Mouse (Mus musculus): ENCODE measurements at regions not wholly inside any gene's neighbourhood (a gene's known extent, or its start where the extent isn't known, plus 50 kb on each side); places are given as distances from the start of the nearest gene placed in this dataset.

DNA sequence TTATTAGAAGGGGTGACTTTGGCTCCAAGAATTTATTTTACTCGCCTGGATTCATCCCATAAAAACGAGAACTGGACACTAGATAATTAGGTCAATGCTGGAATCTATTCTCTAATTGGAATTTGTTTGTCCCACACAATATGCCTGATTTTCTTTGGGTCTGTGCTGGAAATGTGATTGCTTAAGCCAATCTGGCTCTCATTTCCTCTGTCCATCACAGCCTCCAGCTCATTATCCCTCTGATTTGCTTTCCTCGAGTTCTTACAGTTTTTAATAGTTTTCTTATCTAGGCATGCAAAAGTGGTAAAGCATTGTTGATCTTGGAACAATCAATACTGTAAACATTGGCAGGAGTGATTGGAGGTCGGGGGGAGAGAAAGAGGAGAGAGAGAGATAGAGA, 453.9 kb upstream of the Slc30a5 start:
- Histone ChIP-seq H3K4me2 (ENCODE audit: low read depth) (no peak overlapping the region), H3K4me1 (replicated peaks; ENCODE audit: control insufficient read depth in 2 of 2, insufficient read depth in 2 of 2, low read length in 1 of 2) (no peaks in the 10 kb centered on the region), H3K27ac (no peak overlapping the region), H3K9ac (replicated peaks) (no peak overlapping the region), H3K9me3 (ENCODE audit: control insufficient read depth, low read length) (no peaks in the 10 kb centered on the region), H3K36me3 (replicated peaks; ENCODE audit: control insufficient read depth, insufficient read depth, low read depth) (no peaks in the 10 kb centered on the region), H3K4me3 (ENCODE audit: insufficient read depth in 1 of 2, low read depth in 2 of 2, low read length in 2 of 2) (no peak overlapping the region), H3K27me3 (ENCODE audit: control insufficient read depth, insufficient read depth, low read length) (no peaks in the 10 kb centered on the region)
- ATAC-seq (ENCODE audit: insufficient read depth) (no peak), DNase-seq (ENCODE audit: low read depth in 3 of 3, low spot score in 3 of 3) (no peak)
- TF ChIP-seq CTCF (IDR thresholded peaks at IDR 0.05; ENCODE audit: low read depth) (no peak), EP300 (IDR thresholded peaks at IDR 0.05; ENCODE audit: low read depth) (no peak)
- 30% methylated on average over 4 of the region's 4 CpGs for WGBS (ENCODE audit: insufficient replicate concordance)

- WGBS (ENCODE audit: insufficient replicate concordance) = 62% methylated on average over 15 of the region's 15 CpGs
- no peaks in the 10 kb centered on the region for H3K9me3 ChIP-seq (ENCODE audit: control insufficient read depth, low read length)
- no peak overlapping the region for H3K4me3 ChIP-seq (ENCODE audit: insufficient read depth in 1 of 2, low read depth in 2 of 2, low read length in 2 of 2)
- no peak overlapping the region for H3K4me2 ChIP-seq (ENCODE audit: low read depth)
- no peak for ATAC-seq (ENCODE audit: insufficient read depth)
- TF ChIP-seq EP300 (IDR thresholded peaks at IDR 0.05; ENCODE audit: low read depth) = no peak
- TF ChIP-seq CTCF (IDR thresholded peaks at IDR 0.05; ENCODE audit: low read depth) = no peak
- H3K36me3 ChIP-seq (replicated peaks; ENCODE audit: control insufficient read depth, insufficient read depth, low read depth) = no peaks in the 10 kb centered on the region
- no peak overlapping the region for H3K9ac ChIP-seq (replicated peaks)
- DNase-seq (ENCODE audit: low read depth in 3 of 3, low spot score in 3 of 3) = no peak
- no peaks in the 10 kb centered on the region for H3K4me1 ChIP-seq (replicated peaks; ENCODE audit: control insufficient read depth in 2 of 2, insufficient read depth in 2 of 2, low read length in 1 of 2)
- H3K27me3 ChIP-seq (ENCODE audit: control insufficient read depth, insufficient read depth, low read length) = no peaks in the 10 kb centered on the region
- no peak overlapping the region for H3K27ac ChIP-seq
Measured at GRCm38 (mm10) chr13:101286029-101286917, 453.0 kb upstream of the Slc30a5 start.

DNA sequence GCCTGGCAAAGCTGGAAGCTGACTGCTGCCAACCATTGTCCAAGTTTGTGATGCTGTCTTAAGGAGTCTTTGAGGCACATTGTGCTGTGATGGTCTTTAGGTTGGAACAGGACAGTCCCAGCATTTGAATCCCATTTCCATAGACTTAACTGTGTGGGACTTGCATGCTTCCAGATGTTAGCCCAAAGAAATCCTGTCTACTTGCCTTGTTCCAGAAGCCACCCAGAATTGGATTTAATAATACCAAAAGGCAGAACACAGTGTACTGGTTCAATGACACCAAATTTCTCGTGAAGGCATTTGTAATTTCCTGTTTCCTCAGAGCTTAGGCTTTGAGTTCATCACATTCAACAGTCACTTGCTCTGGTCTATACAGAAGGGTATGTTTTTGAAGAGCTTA, 444.9 kb upstream of the Slc30a5 start:
- no peaks in the 10 kb centered on the region for H3K4me1 ChIP-seq (replicated peaks; ENCODE audit: control insufficient read depth in 2 of 2, insufficient read depth in 2 of 2, low read length in 1 of 2)
- no peaks in the 10 kb centered on the region for H3K9me3 ChIP-seq (ENCODE audit: control insufficient read depth, low read length)
- H3K4me2 ChIP-seq (ENCODE audit: low read depth) = no peak overlapping the region
- DNase-seq (ENCODE audit: low read depth in 3 of 3, low spot score in 3 of 3) (no peak), ATAC-seq (ENCODE audit: insufficient read depth) (no peak)
- no peak overlapping the region for H3K9ac ChIP-seq (replicated peaks)
- TF ChIP-seq EP300 (IDR thresholded peaks at IDR 0.05; ENCODE audit: low read depth) (no peak), CTCF (IDR thresholded peaks at IDR 0.05; ENCODE audit: low read depth) (no peak)
- no peak overlapping the region for H3K27ac ChIP-seq
- H3K36me3 ChIP-seq (replicated peaks; ENCODE audit: control insufficient read depth, insufficient read depth, low read depth) = no peaks in the 10 kb centered on the region
- 30% methylated on average over 1 of the region's 1 CpGs for WGBS (ENCODE audit: insufficient replicate concordance)
- H3K27me3 ChIP-seq (ENCODE audit: control insufficient read depth, insufficient read depth, low read length) = no peaks in the 10 kb centered on the region
- H3K4me3 ChIP-seq (ENCODE audit: insufficient read depth in 1 of 2, low read depth in 2 of 2, low read length in 2 of 2) = no peak overlapping the region

- Histone ChIP-seq H3K4me3 (ENCODE audit: insufficient read depth in 1 of 2, low read depth in 2 of 2, low read length in 2 of 2) (no peak overlapping the region), H3K9ac (replicated peaks) (no peak overlapping the region), H3K27me3 (ENCODE audit: control insufficient read depth, insufficient read depth, low read length) (no peaks in the 10 kb centered on the region), H3K4me1 (replicated peaks; ENCODE audit: control insufficient read depth in 2 of 2, insufficient read depth in 2 of 2, low read length in 1 of 2) (no peaks in the 10 kb centered on the region), H3K9me3 (ENCODE audit: control insufficient read depth, low read length) (no peaks in the 10 kb centered on the region), H3K36me3 (replicated peaks; ENCODE audit: control insufficient read depth, insufficient read depth, low read depth) (no peaks in the 10 kb centered on the region), H3K4me2 (ENCODE audit: low read depth) (no peak overlapping the region), H3K27ac (no peak overlapping the region)
- ATAC-seq (ENCODE audit: insufficient read depth) (no peak), DNase-seq (ENCODE audit: low read depth in 3 of 3, low spot score in 3 of 3) (no peak)
- TF ChIP-seq EP300 (IDR thresholded peaks at IDR 0.05; ENCODE audit: low read depth) = no peak
- no peak for TF ChIP-seq CTCF (IDR thresholded peaks at IDR 0.05; ENCODE audit: low read depth)
- WGBS (ENCODE audit: insufficient replicate concordance) = 65% methylated on average over 2 of the region's 2 CpGs
Measured at GRCm38 (mm10) chr13:101276766-101277165, 443.5 kb upstream of the Slc30a5 start.

- H3K4me1 ChIP-seq (replicated peaks; ENCODE audit: control insufficient read depth in 2 of 2, insufficient read depth in 2 of 2, low read length in 1 of 2) = no peaks in the 10 kb centered on the region
- H3K4me2 ChIP-seq (ENCODE audit: low read depth) = no peak overlapping the region
- 56% methylated on average over 7 of the region's 7 CpGs for WGBS (ENCODE audit: insufficient replicate concordance)
- no peaks in the 10 kb centered on the region for H3K27me3 ChIP-seq (ENCODE audit: control insufficient read depth, insufficient read depth, low read length)
- H3K9ac ChIP-seq (replicated peaks) = no peak overlapping the region
- ATAC-seq (ENCODE audit: insufficient read depth) (no peak), DNase-seq (ENCODE audit: low read depth in 3 of 3, low spot score in 3 of 3) (no peak)
- H3K9me3 ChIP-seq (ENCODE audit: control insufficient read depth, low read length) = no peaks in the 10 kb centered on the region
- no peaks in the 10 kb centered on the region for H3K36me3 ChIP-seq (replicated peaks; ENCODE audit: control insufficient read depth, insufficient read depth, low read depth)
- H3K4me3 ChIP-seq (ENCODE audit: insufficient read depth in 1 of 2, low read depth in 2 of 2, low read length in 2 of 2) = no peak overlapping the region
- no peak overlapping the region for H3K27ac ChIP-seq
- TF ChIP-seq CTCF (IDR thresholded peaks at IDR 0.05; ENCODE audit: low read depth) (no peak), EP300 (IDR thresholded peaks at IDR 0.05; ENCODE audit: low read depth) (no peak)
Measured at GRCm38 (mm10) chr13:101274470-101275141, 441.4 kb upstream of the Slc30a5 start.

All from liver, embryonic 14.5 days (tissue).